ENCODE assay signal across 33 mouse cellular contexts in genomic region chr6:83818996-83819395, GRCm38 (mm10). TPM values are rescaled to one million over a fixed set of nuclear protein-coding genes. Genes with fewer than 3 reads are reported as not detected.
A peak's percentile ranks its signal among the peaks of the same experiment; 100 is the strongest.
DNase-seq lines count a peak whose midpoint lies in the region; ATAC-seq and TF ChIP-seq lines count a peak whose summit lies in the region.
"Had no signal": no experiment of that assay in that cellular context is flagged by ENCODE, and none has a peak within 500 bp of the region (broad histone marks: within the 10 kb centered on the region; RNA-seq: fewer than 3 reads in every experiment).

No protein-coding gene starts in this region.

- peak; percentile 55 for DNase-seq in urinary bladder, postnatal 14 days (ENCODE audit: low spot score)
- no peak for DNase-seq in urinary bladder, adult 2 months (ENCODE audit: low spot score)
- DNase-seq in adrenal gland, postnatal 4 days (ENCODE audit: low spot score in 2 of 2): no peak
- DNase-seq: adrenal gland, adult 2 months; cerebellum, adult 2 months; cerebellum, postnatal 36 days; embryo, embryonic 11 days; heart, postnatal 10 days; kidney, adult 2 months; kidney, postnatal 10 days; left cerebral cortex, postnatal 4 days; lung, postnatal 4 days; retina, postnatal 1 day had no signal

- TF ChIP-seq CTCF in intestine, postnatal 0 days (IDR thresholded peaks at IDR 0.05; ENCODE audit: low read depth): no peak

- H3K27me3 ChIP-seq in forebrain, embryonic 12.5 days: no peaks in the 10 kb centered on the region
- H3K27me3 ChIP-seq in forebrain, embryonic 15.5 days: no peaks in the 10 kb centered on the region
- no peaks in the 10 kb centered on the region for H3K27me3 ChIP-seq in intestine, postnatal 0 days (replicated peaks; ENCODE audit: control insufficient read depth, insufficient read depth, low read length)
- no peaks in the 10 kb centered on the region for H3K27me3 ChIP-seq in kidney, embryonic 15.5 days
- H3K27me3 ChIP-seq: neural tube, embryonic 13.5 days; Patski had no signal

- H3K9ac ChIP-seq in forebrain, embryonic 12.5 days: 0 out of 2 replicates have a peak overlapping the region, but pooled peaks have one; percentile 0
- H3K9ac ChIP-seq in forebrain, embryonic 15.5 days (replicated peaks): no peak overlapping the region
- no peak overlapping the region for H3K9ac ChIP-seq in intestine, postnatal 0 days (ENCODE audit: low read depth, low read length)
- H3K9ac ChIP-seq in kidney, embryonic 15.5 days: no peak overlapping the region
- H3K9ac ChIP-seq: neural tube, embryonic 13.5 days had no signal

- no peak overlapping the region for H3K4me2 ChIP-seq in forebrain, embryonic 12.5 days
- H3K4me2 ChIP-seq in forebrain, embryonic 15.5 days (replicated peaks): no peak overlapping the region
- H3K4me2 ChIP-seq in intestine, postnatal 0 days (replicated peaks; ENCODE audit: low read depth): no peak overlapping the region
- H3K4me2 ChIP-seq in kidney, embryonic 15.5 days: no peak overlapping the region
- H3K4me2 ChIP-seq: neural tube, embryonic 13.5 days had no signal

- H3K27ac ChIP-seq in forebrain, embryonic 12.5 days: peak overlapping the region; percentile 47; the same call in 1 of the 2 replicates
- no peak overlapping the region for H3K27ac ChIP-seq in forebrain, embryonic 15.5 days (replicated peaks)
- H3K27ac ChIP-seq in intestine, postnatal 0 days (ENCODE audit: low read depth, low read length): peak overlapping the region; percentile 9; the same call in 1 of the 2 replicates
- no peak overlapping the region for H3K27ac ChIP-seq in kidney, embryonic 15.5 days
- H3K27ac ChIP-seq: heart, embryonic 10.5 days; hindbrain, embryonic 10.5 days; hindbrain, postnatal 0 days; neural tube, embryonic 13.5 days had no signal

- 51% methylated on average over 1 of the region's 1 CpGs for WGBS in forebrain, embryonic 12.5 days
- 43% methylated on average over 1 of the region's 1 CpGs for WGBS in forebrain, embryonic 15.5 days
- 37% methylated on average over 1 of the region's 1 CpGs for WGBS in intestine, postnatal 0 days
- WGBS in kidney, embryonic 15.5 days: 60% methylated on average over 1 of the region's 1 CpGs

- no peak overlapping the region for H3K4me3 ChIP-seq in forebrain, embryonic 12.5 days (replicated peaks)
- H3K4me3 ChIP-seq in forebrain, embryonic 15.5 days: no peak overlapping the region
- no peak overlapping the region for H3K4me3 ChIP-seq in intestine, postnatal 0 days (ENCODE audit: low read depth, low read length)
- no peak overlapping the region for H3K4me3 ChIP-seq in kidney, embryonic 15.5 days (replicated peaks)
- H3K4me3 ChIP-seq: heart, embryonic 10.5 days; hindbrain, embryonic 10.5 days; myocyte; neural tube, embryonic 13.5 days had no signal

- H3K4me1 ChIP-seq in forebrain, embryonic 12.5 days: peaks cover 16% of the 10 kb centered on the region
- peaks cover 27% of the 10 kb centered on the region for H3K4me1 ChIP-seq in forebrain, embryonic 15.5 days
- no peaks in the 10 kb centered on the region for H3K4me1 ChIP-seq in intestine, postnatal 0 days (replicated peaks; ENCODE audit: control insufficient read depth, insufficient read depth, low read length)
- H3K4me1 ChIP-seq in kidney, embryonic 15.5 days: no peaks in the 10 kb centered on the region
- H3K4me1 ChIP-seq: heart, embryonic 10.5 days; hindbrain, embryonic 10.5 days had no signal

- peaks cover 27% of the 10 kb centered on the region for H3K36me3 ChIP-seq in forebrain, embryonic 12.5 days (replicated peaks)
- peaks cover 18% of the 10 kb centered on the region for H3K36me3 ChIP-seq in forebrain, embryonic 15.5 days
- H3K36me3 ChIP-seq in intestine, postnatal 0 days (ENCODE audit: control insufficient read depth, insufficient read depth): peaks cover 3% of the 10 kb centered on the region
- H3K36me3 ChIP-seq in kidney, embryonic 15.5 days: peaks cover 32% of the 10 kb centered on the region

- ATAC-seq in forebrain, embryonic 12.5 days (ENCODE audit: low FRiP score): no peak
- no peak for ATAC-seq in forebrain, embryonic 15.5 days (replicated peaks)
- no peak for ATAC-seq in intestine, postnatal 0 days
- ATAC-seq in kidney, embryonic 15.5 days (replicated peaks; ENCODE audit: low FRiP score): no peak
- ATAC-seq: hindbrain, postnatal 0 days; midbrain, embryonic 16.5 days; Patski had no signal

- peaks cover 9% of the 10 kb centered on the region; the same call in 1 of the 2 replicates for H3K9me3 ChIP-seq in forebrain, embryonic 12.5 days
- no peaks in the 10 kb centered on the region for H3K9me3 ChIP-seq in forebrain, embryonic 15.5 days
- no peaks in the 10 kb centered on the region for H3K9me3 ChIP-seq in intestine, postnatal 0 days (ENCODE audit: control insufficient read depth)
- H3K9me3 ChIP-seq in kidney, embryonic 15.5 days (replicated peaks): no peaks in the 10 kb centered on the region
- H3K9me3 ChIP-seq: heart, embryonic 10.5 days had no signal

RNA-seq across cellular contexts. Expression of gene Paip2b, which starts 12.5 kb away (rescaled TPM):
- 25.0 and 33.7 TPM in 2 replicates for polyA plus RNA-seq in forebrain, embryonic 12.5 days (2016; fragmentation: Nextera tagmentation; extraction: Ambion mirVana)
- polyA plus RNA-seq in forebrain, embryonic 15.5 days (2015; fragmentation: Nextera tagmentation; extraction: Ambion mirVana): 36.5 and 43.0 TPM in 2 replicates
- 22.8 and 23.1 TPM in 2 replicates for polyA plus RNA-seq in urinary bladder, adult 2 months (2012; rRNA removed)
- 5.6 and 6.0 TPM in 2 replicates for polyA plus RNA-seq in intestine, postnatal 0 days (2015; fragmentation: Nextera tagmentation; extraction: Ambion mirVana)
- total RNA-seq in adrenal gland, postnatal 4 days (2021): 10 to 100 TPM; 32.5 to 36.2 TPM
- 16.8 and 25.7 TPM in 2 replicates for polyA plus RNA-seq in kidney, embryonic 15.5 days (2015; fragmentation: Nextera tagmentation; extraction: Ambion mirVana)

RNA-seq across cellular contexts. Expression of gene Nagk, which starts 24.2 kb away (rescaled TPM):
- polyA plus RNA-seq in forebrain, embryonic 12.5 days (2016; fragmentation: Nextera tagmentation; extraction: Ambion mirVana): 49.4 and 49.9 TPM in 2 replicates
- polyA plus RNA-seq in forebrain, embryonic 15.5 days (2015; fragmentation: Nextera tagmentation; extraction: Ambion mirVana): 107 and 113 TPM in 2 replicates
- polyA plus RNA-seq in urinary bladder, adult 2 months (2012; rRNA removed): 40.8 and 50.9 TPM in 2 replicates
- 116 and 134 TPM in 2 replicates for polyA plus RNA-seq in intestine, postnatal 0 days (2015; fragmentation: Nextera tagmentation; extraction: Ambion mirVana)
- 10 to 100 TPM; 65.5 to 70.1 TPM for total RNA-seq in adrenal gland, postnatal 4 days (2021)
- 49.8 and 54.1 TPM in 2 replicates for polyA plus RNA-seq in kidney, embryonic 15.5 days (2015; fragmentation: Nextera tagmentation; extraction: Ambion mirVana)

RNA-seq across cellular contexts. Expression of gene Tex261, which starts 43.4 kb away (rescaled TPM):
- polyA plus RNA-seq in forebrain, embryonic 12.5 days (2016; fragmentation: Nextera tagmentation; extraction: Ambion mirVana): 61.6 and 72.0 TPM in 2 replicates
- polyA plus RNA-seq in forebrain, embryonic 15.5 days (2015; fragmentation: Nextera tagmentation; extraction: Ambion mirVana): 76.7 and 79.8 TPM in 2 replicates
- 52.7 and 56.9 TPM in 2 replicates for polyA plus RNA-seq in urinary bladder, adult 2 months (2012; rRNA removed)
- polyA plus RNA-seq in intestine, postnatal 0 days (2015; fragmentation: Nextera tagmentation; extraction: Ambion mirVana): 107 and 111 TPM in 2 replicates
- total RNA-seq in adrenal gland, postnatal 4 days (2021): 10 to 100 TPM; 93.7 to 93.9 TPM
- 79.7 and 86.7 TPM in 2 replicates for polyA plus RNA-seq in kidney, embryonic 15.5 days (2015; fragmentation: Nextera tagmentation; extraction: Ambion mirVana)

RNA-seq across cellular contexts. Expression of gene Zfp638, which starts 47.9 kb away (rescaled TPM):
- polyA plus RNA-seq in forebrain, embryonic 12.5 days (2016; fragmentation: Nextera tagmentation; extraction: Ambion mirVana): 109 and 113 TPM in 2 replicates
- 88.5 and 90.8 TPM in 2 replicates for polyA plus RNA-seq in forebrain, embryonic 15.5 days (2015; fragmentation: Nextera tagmentation; extraction: Ambion mirVana)
- polyA plus RNA-seq in urinary bladder, adult 2 months (2012; rRNA removed): 37.0 and 38.6 TPM in 2 replicates
- polyA plus RNA-seq in intestine, postnatal 0 days (2015; fragmentation: Nextera tagmentation; extraction: Ambion mirVana): 21.5 and 24.3 TPM in 2 replicates
- 100 to 1,000 TPM in 1 of 2 experiments, 10 to 100 TPM in 1; 99.9 to 101 TPM for total RNA-seq in adrenal gland, postnatal 4 days (2021)
- polyA plus RNA-seq in kidney, embryonic 15.5 days (2015; fragmentation: Nextera tagmentation; extraction: Ambion mirVana): 56.9 and 67.7 TPM in 2 replicates

RNA-seq across cellular contexts. Expression of gene Ankrd53, which starts 56.6 kb away (rescaled TPM):
- 0.15 and 0.23 TPM in 2 replicates for polyA plus RNA-seq in forebrain, embryonic 12.5 days (2016; fragmentation: Nextera tagmentation; extraction: Ambion mirVana)
- polyA plus RNA-seq in forebrain, embryonic 15.5 days (2015; fragmentation: Nextera tagmentation; extraction: Ambion mirVana): 0.19 and 0.24 TPM in 2 replicates
- polyA plus RNA-seq in urinary bladder, adult 2 months (2012; rRNA removed): not detected in 2 replicates
- polyA plus RNA-seq in intestine, postnatal 0 days (2015; fragmentation: Nextera tagmentation; extraction: Ambion mirVana): not detected in 2 replicates
- under 1 TPM; 0.28 to 0.39 TPM for total RNA-seq in adrenal gland, postnatal 4 days (2021)
- not detected in 2 replicates for polyA plus RNA-seq in kidney, embryonic 15.5 days (2015; fragmentation: Nextera tagmentation; extraction: Ambion mirVana)
- total RNA-seq: adrenal gland, adult 2 months; gastrocnemius, adult 18-20 months; heart, postnatal 10 days; hindbrain, postnatal 0 days; layer of hippocampus, postnatal 10 days; left cerebral cortex, adult 8-10 months; left cerebral cortex, postnatal 4 days; liver, adult 2 months; megakaryocyte-erythroid progenitor cell, adult 5-6 weeks had no signal
- polyA plus RNA-seq: adrenal gland, adult 2 months; cerebellum, adult 2 months; hindbrain, embryonic 10.5 days; hindbrain, postnatal 0 days; liver, adult 2 months; liver, embryonic 16.5 days; lung, embryonic 16.5 days; neural tube, embryonic 13.5 days; spleen, adult 2 months; thymus, postnatal 0 days had no signal

Comparison
In these comparisons a context has a peak if more than half of its experiments do, and no peak if none do; other contexts are left out.
1. H3K27ac ChIP-seq: peak in forebrain, embryonic 12.5 days (single experiment) and intestine, postnatal 0 days (single experiment); none in forebrain, embryonic 15.5 days (single experiment) and kidney, embryonic 15.5 days (single experiment).